Mouse (Mus musculus): ENCODE data around the gene Trmt10c. TPM values are rescaled to one million over a fixed set of nuclear protein-coding genes. Genes with fewer than 3 reads are reported as not detected.

The Trmt10c gene
- polyA plus RNA-seq, 1 experiment from 2014 or later: 33.6 TPM

- DNase-seq (ENCODE audit: low spot score) (no peak), ATAC-seq (replicated peaks; ENCODE audit: low FRiP score) (no peak)
- Histone ChIP-seq H3K4me1 (replicated peaks; ENCODE audit: control insufficient read depth, insufficient read depth, low read length) (no peaks in the 10 kb centered on the region), H3K27me3 (ENCODE audit: control insufficient read depth, insufficient read depth, low read length) (no peaks in the 10 kb centered on the region), H3K4me2 (ENCODE audit: low read depth, low read length, severe bottlenecking) (no peak overlapping the region), H3K9ac (ENCODE audit: low read length) (no peak overlapping the region), H3K4me3 (ENCODE audit: low read depth, low read length) (no peak overlapping the region), H3K9me3 (ENCODE audit: control insufficient read depth, low read length) (no peaks in the 10 kb centered on the region), H3K36me3 (ENCODE audit: control insufficient read depth, insufficient read depth, low read length) (peaks cover 6% of the 10 kb centered on the region; the same call in 1 of the 2 replicates), H3K27ac (ENCODE audit: low read depth, low read length) (no peak overlapping the region)
- WGBS: 97% methylated on average over 11 of the region's 11 CpGs
Observed at GRCm38 (mm10) chr16:56006798-56007197, 30.8 kb downstream of the Trmt10c start.

- Histone ChIP-seq H3K4me2 (ENCODE audit: low read depth, low read length, severe bottlenecking) (no peak overlapping the region), H3K9me3 (ENCODE audit: control insufficient read depth, low read length) (no peaks in the 10 kb centered on the region), H3K4me3 (ENCODE audit: low read depth, low read length) (no peak overlapping the region), H3K36me3 (ENCODE audit: control insufficient read depth, insufficient read depth, low read length) (peaks cover 4% of the 10 kb centered on the region; the same call in 1 of the 2 replicates), H3K27ac (ENCODE audit: low read depth, low read length) (no peak overlapping the region), H3K27me3 (ENCODE audit: control insufficient read depth, insufficient read depth, low read length) (no peaks in the 10 kb centered on the region), H3K9ac (ENCODE audit: low read length) (no peak overlapping the region), H3K4me1 (replicated peaks; ENCODE audit: control insufficient read depth, insufficient read depth, low read length) (no peaks in the 10 kb centered on the region)
- no peak for DNase-seq (ENCODE audit: low spot score)
- 87% methylated on average over 2 of the region's 2 CpGs for WGBS
- no peak for ATAC-seq (replicated peaks; ENCODE audit: low FRiP score)
Observed at GRCm38 (mm10) chr16:55994235-55994634, 43.4 kb downstream of the Trmt10c start.

- Histone ChIP-seq H3K4me3 (ENCODE audit: low read depth, low read length) (no peak overlapping the region), H3K4me1 (replicated peaks; ENCODE audit: control insufficient read depth, insufficient read depth, low read length) (no peaks in the 10 kb centered on the region), H3K27ac (ENCODE audit: low read depth, low read length) (no peak overlapping the region), H3K36me3 (ENCODE audit: control insufficient read depth, insufficient read depth, low read length) (peaks cover 4% of the 10 kb centered on the region; the same call in 1 of the 2 replicates), H3K9me3 (ENCODE audit: control insufficient read depth, low read length) (no peaks in the 10 kb centered on the region), H3K4me2 (ENCODE audit: low read depth, low read length, severe bottlenecking) (no peak overlapping the region), H3K27me3 (ENCODE audit: control insufficient read depth, insufficient read depth, low read length) (no peaks in the 10 kb centered on the region), H3K9ac (ENCODE audit: low read length) (no peak overlapping the region)
- DNase-seq (ENCODE audit: low spot score): no peak
- ATAC-seq (replicated peaks; ENCODE audit: low FRiP score): no peak
- WGBS: 94% methylated on average over 4 of the region's 4 CpGs
Observed at GRCm38 (mm10) chr16:55990311-55990710, 47.3 kb downstream of the Trmt10c start.

- 93% methylated on average over 3 of the region's 3 CpGs for WGBS
- H3K27me3 ChIP-seq (ENCODE audit: control insufficient read depth, insufficient read depth, low read length): no peaks in the 10 kb centered on the region
Observed at GRCm38 (mm10) chr16:55986001-55986400, 51.6 kb downstream of the Trmt10c start.

More at GRCm38 (mm10) chr16:55986001-55986400, 51.6 kb downstream of the Trmt10c start:
- ATAC-seq (replicated peaks; ENCODE audit: low FRiP score) (no peak), DNase-seq (ENCODE audit: low spot score) (no peak)
- no peak overlapping the region for H3K27ac ChIP-seq (ENCODE audit: low read depth, low read length)
- H3K4me1 ChIP-seq (replicated peaks; ENCODE audit: control insufficient read depth, insufficient read depth, low read length): no peaks in the 10 kb centered on the region
- H3K4me2 ChIP-seq (ENCODE audit: low read depth, low read length, severe bottlenecking): no peak overlapping the region
- no peak overlapping the region for H3K4me3 ChIP-seq (ENCODE audit: low read depth, low read length)
- H3K9ac ChIP-seq (ENCODE audit: low read length): no peak overlapping the region
- H3K9me3 ChIP-seq (ENCODE audit: control insufficient read depth, low read length): no peaks in the 10 kb centered on the region
- H3K36me3 ChIP-seq (ENCODE audit: control insufficient read depth, insufficient read depth, low read length): peaks cover 4% of the 10 kb centered on the region; the same call in 1 of the 2 replicates

Small RNAs within 50 kb of the gene (microRNA-seq; reads per million reads assigned to microRNA genes)
- not detected for gene Gm24047 (ENCODE audit: insufficient number of aligned reads)

Other genes with a start within 250 kb of the Trmt10c start
- 1.9 and 2.3 TPM in 2 replicates for gene Nfkbiz, start 198.9 kb downstream of the Trmt10c start, polyA plus RNA-seq (2014; fragmentation: Nextera tagmentation; extraction: Ambion mirVana)
- 1.00 and 1.2 TPM in 2 replicates for gene Nxpe3, start 142.5 kb downstream of the Trmt10c start, polyA plus RNA-seq (2014; fragmentation: Nextera tagmentation; extraction: Ambion mirVana)
- gene Cep97, start 103.0 kb downstream of the Trmt10c start, polyA plus RNA-seq (2014; fragmentation: Nextera tagmentation; extraction: Ambion mirVana): 17.9 and 20.5 TPM in 2 replicates
- gene Rpl24, start 71.5 kb downstream of the Trmt10c start, polyA plus RNA-seq (2014; fragmentation: Nextera tagmentation; extraction: Ambion mirVana): 718 and 776 TPM in 2 replicates
- gene Zbtb11, start 63.9 kb downstream of the Trmt10c start, polyA plus RNA-seq (2014; fragmentation: Nextera tagmentation; extraction: Ambion mirVana): 19.1 and 21.7 TPM in 2 replicates
- gene Pcnp, start 8.1 kb downstream of the Trmt10c start, polyA plus RNA-seq (2014; fragmentation: Nextera tagmentation; extraction: Ambion mirVana): 332 and 372 TPM in 2 replicates
- 37.6 and 41.4 TPM in 2 replicates for gene Senp7, start 10.5 kb upstream of the Trmt10c start, polyA plus RNA-seq (2014; fragmentation: Nextera tagmentation; extraction: Ambion mirVana)
- 0.11 and 0.28 TPM in 2 replicates for gene Impg2, start 166.5 kb upstream of the Trmt10c start, polyA plus RNA-seq (2014; fragmentation: Nextera tagmentation; extraction: Ambion mirVana)